Mouse (Mus musculus): ENCODE measurements around the gene Tifa. TPM values are rescaled to one million over a fixed set of nuclear protein-coding genes. Genes with fewer than 3 reads are reported as not detected.
A peak's percentile ranks its signal among the peaks of the same experiment; 100 is the strongest.

The Tifa gene
- polyA plus RNA-seq, 1 experiment from 2014 or later: 2.0 TPM

DNA sequence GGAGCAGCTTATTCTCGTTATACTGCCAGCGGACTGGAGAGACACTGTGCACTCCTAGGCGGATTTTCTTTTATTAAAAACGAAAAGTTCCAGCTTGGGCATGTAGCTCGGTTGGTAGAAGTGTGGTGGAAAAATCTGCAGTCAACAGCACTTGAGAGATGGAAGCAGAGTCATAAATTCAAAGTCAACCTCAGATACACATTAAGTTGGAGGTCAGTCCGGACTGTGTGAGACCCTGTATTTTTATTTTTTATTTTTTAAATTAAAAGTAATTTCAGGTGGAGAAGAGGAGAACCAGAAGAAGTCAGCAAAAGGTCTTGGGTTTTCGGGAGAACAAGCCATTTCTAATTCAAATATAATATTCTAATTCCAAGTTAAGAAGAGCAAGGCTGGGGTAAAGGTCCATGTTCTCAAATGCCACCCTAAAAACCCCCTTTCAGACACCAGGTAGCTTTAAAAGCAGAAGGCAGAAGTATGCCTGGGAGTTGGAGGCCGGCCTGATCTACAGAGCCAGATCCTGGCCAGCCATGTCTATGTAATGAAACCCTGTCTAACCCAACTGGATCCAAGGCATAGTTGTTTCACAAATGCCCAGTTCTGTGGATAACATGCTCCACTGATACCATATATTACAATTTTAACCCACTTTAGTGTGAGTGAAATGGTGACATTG is 48.5 kb downstream of the Tifa start:
- no peaks in the 10 kb centered on the region for H3K9me3 ChIP-seq
- H3K4me3 ChIP-seq: peak overlapping the region; percentile 96
- 34% methylated on average over 8 of the region's 8 CpGs for WGBS
- DNase-seq (ENCODE audit: low spot score): no peak
- H3K27me3 ChIP-seq (ENCODE audit: insufficient read depth, poor library complexity, severe bottlenecking): peaks cover 18% of the 10 kb centered on the region
- peak overlapping the region; percentile 96 for H3K27ac ChIP-seq
- H3K36me3 ChIP-seq: no peaks in the 10 kb centered on the region
- H3K4me1 ChIP-seq: peaks cover 17% of the 10 kb centered on the region

- DNase-seq (ENCODE audit: low spot score): no peak
- Histone ChIP-seq H3K36me3 (no peaks in the 10 kb centered on the region), H3K27me3 (ENCODE audit: insufficient read depth, poor library complexity, severe bottlenecking) (peaks cover 28% of the 10 kb centered on the region), H3K4me1 (no peaks in the 10 kb centered on the region), H3K9me3 (peaks cover 3% of the 10 kb centered on the region; the same call in 1 of the 2 replicates), H3K27ac (no peak overlapping the region), H3K4me3 (no peak overlapping the region)
- WGBS: 85% methylated on average over 8 of the region's 8 CpGs
Measured at GRCm38 (mm10) chr3:127841926-127842325, 52.3 kb downstream of the Tifa start.

DNA sequence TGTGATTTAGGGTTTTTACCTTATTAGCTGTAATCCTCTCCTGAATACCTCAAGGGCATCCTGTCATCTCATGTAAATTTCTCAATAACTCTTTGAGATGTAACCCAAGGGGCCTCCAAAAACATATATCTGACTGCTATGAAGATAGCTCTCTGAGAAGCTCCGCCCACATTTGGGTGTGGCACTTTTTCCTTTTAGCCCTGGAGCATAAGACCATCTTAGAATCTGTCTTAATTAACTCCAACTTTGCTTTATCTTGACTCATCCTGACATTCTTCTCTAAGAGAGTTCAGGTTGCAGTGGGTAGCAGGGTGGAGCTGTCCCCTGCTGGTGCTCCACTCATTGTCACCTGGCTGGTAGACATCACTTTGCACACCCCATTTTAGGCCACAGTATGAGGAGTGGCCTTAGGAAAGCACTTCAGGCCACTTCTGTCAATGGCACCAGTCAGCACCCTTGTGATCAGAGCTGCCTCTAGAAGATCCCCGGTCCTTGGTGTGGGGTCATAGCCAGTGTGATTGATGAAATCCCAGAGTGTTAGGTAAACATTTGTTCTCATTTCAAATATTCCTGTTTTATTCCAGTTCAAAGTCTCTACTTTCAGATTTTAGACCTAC is 53.8 kb downstream of the Tifa start:
- Histone ChIP-seq H3K36me3 (no peaks in the 10 kb centered on the region), H3K9me3 (peaks cover 3% of the 10 kb centered on the region; the same call in 1 of the 2 replicates), H3K27me3 (ENCODE audit: insufficient read depth, poor library complexity, severe bottlenecking) (peaks cover 28% of the 10 kb centered on the region), H3K4me3 (no peak overlapping the region), H3K27ac (no peak overlapping the region), H3K4me1 (no peaks in the 10 kb centered on the region)
- no peak for DNase-seq (ENCODE audit: low spot score)
- 69% methylated on average over 2 of the region's 2 CpGs for WGBS

DNA sequence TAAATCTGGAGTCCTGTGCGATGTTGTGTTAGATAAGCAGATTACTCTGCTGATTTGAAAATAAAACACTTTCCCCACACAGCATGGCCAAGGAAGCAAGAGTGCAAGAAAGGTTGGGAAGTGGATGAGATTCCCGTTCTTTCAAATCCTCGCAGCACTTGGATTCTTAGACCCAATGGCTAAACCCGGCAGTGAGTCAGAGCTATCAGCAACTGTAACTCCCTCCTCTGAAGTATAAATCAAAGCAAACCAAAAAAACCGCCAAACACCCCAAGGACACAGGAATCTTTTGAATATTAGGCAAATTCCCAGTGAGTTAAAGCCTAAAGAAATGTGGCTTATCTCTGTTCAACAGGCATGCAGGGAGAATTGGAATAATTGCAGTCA is 54.3 kb downstream of the Tifa start:
- no peaks in the 10 kb centered on the region for H3K4me1 ChIP-seq
- no peak overlapping the region for H3K4me3 ChIP-seq
- H3K27ac ChIP-seq: no peak overlapping the region
- H3K9me3 ChIP-seq: peaks cover 3% of the 10 kb centered on the region; the same call in 1 of the 2 replicates
- no peak for DNase-seq (ENCODE audit: low spot score)
- 65% methylated on average over 5 of the region's 5 CpGs for WGBS
- H3K27me3 ChIP-seq (ENCODE audit: insufficient read depth, poor library complexity, severe bottlenecking): peaks cover 28% of the 10 kb centered on the region
- no peaks in the 10 kb centered on the region for H3K36me3 ChIP-seq

GRCm38 (mm10) chr3:127848088-127848808 is 58.6 kb downstream of the Tifa start:
- 83% methylated on average over 11 of the region's 11 CpGs for WGBS
- DNase-seq (ENCODE audit: low spot score): no peak
- H3K4me1 ChIP-seq: no peaks in the 10 kb centered on the region
- H3K36me3 ChIP-seq: no peaks in the 10 kb centered on the region
- peaks cover 33% of the 10 kb centered on the region; the same call in 1 of the 2 replicates for H3K27me3 ChIP-seq (ENCODE audit: insufficient read depth, poor library complexity, severe bottlenecking)
- no peak overlapping the region for H3K4me3 ChIP-seq
- peaks cover 3% of the 10 kb centered on the region; the same call in 1 of the 2 replicates for H3K9me3 ChIP-seq
- no peak overlapping the region for H3K27ac ChIP-seq

DNA sequence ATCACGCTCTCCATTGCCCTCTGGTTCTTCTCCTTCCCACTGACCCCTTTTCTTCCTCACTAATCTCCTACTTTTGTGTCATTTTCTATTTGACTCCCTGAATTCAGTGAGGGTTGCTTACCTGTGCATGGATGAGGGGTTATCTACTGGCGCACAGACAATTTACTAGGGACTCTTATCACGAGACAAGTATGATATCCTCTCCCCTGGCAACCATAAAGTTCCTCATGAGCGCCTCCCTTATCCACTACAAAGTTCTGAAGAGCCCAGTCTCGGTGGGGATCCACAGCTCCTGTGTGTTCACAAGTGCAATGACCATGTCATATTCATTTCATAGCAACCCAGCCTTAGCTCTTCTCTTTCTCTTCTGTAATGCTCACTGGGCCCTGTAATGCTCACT is 60.3 kb downstream of the Tifa start:
- Histone ChIP-seq H3K4me1 (no peaks in the 10 kb centered on the region; the same call in 1 of the 2 replicates), H3K36me3 (no peaks in the 10 kb centered on the region), H3K4me3 (no peak overlapping the region), H3K27ac (no peak overlapping the region), H3K27me3 (ENCODE audit: insufficient read depth, poor library complexity, severe bottlenecking) (peaks cover 38% of the 10 kb centered on the region), H3K9me3 (peaks cover 3% of the 10 kb centered on the region; the same call in 1 of the 2 replicates)
- WGBS: 74% methylated on average over 5 of the region's 5 CpGs
- no peak for DNase-seq (ENCODE audit: low spot score)

- H3K9me3 ChIP-seq: peaks cover 3% of the 10 kb centered on the region; the same call in 1 of the 2 replicates
- H3K27me3 ChIP-seq (ENCODE audit: insufficient read depth, poor library complexity, severe bottlenecking): peaks cover 36% of the 10 kb centered on the region
- no peak overlapping the region for H3K4me3 ChIP-seq
- no peak for DNase-seq (ENCODE audit: low spot score)
- WGBS: 56% methylated on average over 9 of the region's 9 CpGs
- H3K4me1 ChIP-seq: no peaks in the 10 kb centered on the region; the same call in 1 of the 2 replicates
- H3K36me3 ChIP-seq: no peaks in the 10 kb centered on the region
- no peak overlapping the region for H3K27ac ChIP-seq
Measured at GRCm38 (mm10) chr3:127850776-127851646, 61.4 kb downstream of the Tifa start.

- Histone ChIP-seq H3K4me1 (no peaks in the 10 kb centered on the region; the same call in 1 of the 2 replicates), H3K27ac (no peak overlapping the region), H3K9me3 (no peaks in the 10 kb centered on the region), H3K27me3 (ENCODE audit: insufficient read depth, poor library complexity, severe bottlenecking) (peaks cover 41% of the 10 kb centered on the region), H3K36me3 (no peaks in the 10 kb centered on the region), H3K4me3 (no peak overlapping the region)
- 78% methylated on average over 9 of the region's 9 CpGs for WGBS
- DNase-seq (ENCODE audit: low spot score): no peak
Measured at GRCm38 (mm10) chr3:127852722-127853121, 63.1 kb downstream of the Tifa start.

- Histone ChIP-seq H3K4me3 (no peak overlapping the region), H3K27ac (no peak overlapping the region), H3K4me1 (no peaks in the 10 kb centered on the region; the same call in 1 of the 2 replicates), H3K36me3 (no peaks in the 10 kb centered on the region), H3K27me3 (ENCODE audit: insufficient read depth, poor library complexity, severe bottlenecking) (peaks cover 41% of the 10 kb centered on the region), H3K9me3 (no peaks in the 10 kb centered on the region)
- 24% methylated on average over 15 of the region's 15 CpGs for WGBS
- DNase-seq (ENCODE audit: low spot score): peak; percentile 80
Measured at GRCm38 (mm10) chr3:127853431-127854206, 64.0 kb downstream of the Tifa start.

GRCm38 (mm10) chr3:127861340-127861739 is 71.7 kb downstream of the Tifa start:
- Histone ChIP-seq H3K27ac (no peak overlapping the region), H3K36me3 (no peaks in the 10 kb centered on the region), H3K9me3 (no peaks in the 10 kb centered on the region), H3K4me1 (peaks cover 8% of the 10 kb centered on the region; the same call in 1 of the 2 replicates), H3K27me3 (ENCODE audit: insufficient read depth, poor library complexity, severe bottlenecking) (peaks cover 16% of the 10 kb centered on the region; the same call in 1 of the 2 replicates), H3K4me3 (no peak overlapping the region)
- WGBS: 89% methylated on average over 11 of the region's 11 CpGs
- DNase-seq (ENCODE audit: low spot score): no peak

DNA sequence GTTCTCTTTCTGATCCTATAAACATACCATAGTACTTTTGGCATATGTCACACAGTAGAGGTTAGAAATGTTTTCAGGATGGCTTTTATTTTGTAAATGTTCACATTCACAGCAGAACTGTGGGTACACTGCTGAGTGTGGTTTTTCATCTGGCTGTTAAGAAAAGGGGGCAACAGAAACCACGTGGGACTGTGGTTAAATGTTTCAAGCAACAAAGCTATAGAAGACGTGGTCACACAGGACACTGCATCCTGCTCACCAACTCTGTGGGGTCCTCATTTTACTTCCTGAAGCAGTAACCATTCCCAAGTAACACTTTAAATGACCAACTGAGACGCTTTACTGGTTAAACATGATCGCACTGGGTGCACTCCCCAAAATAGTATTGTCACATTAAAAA is 72.9 kb downstream of the Tifa start:
- Histone ChIP-seq H3K4me1 (peaks cover 8% of the 10 kb centered on the region; the same call in 1 of the 2 replicates), H3K27me3 (ENCODE audit: insufficient read depth, poor library complexity, severe bottlenecking) (peaks cover 11% of the 10 kb centered on the region; the same call in 1 of the 2 replicates), H3K4me3 (no peak overlapping the region), H3K36me3 (no peaks in the 10 kb centered on the region), H3K27ac (no peak overlapping the region), H3K9me3 (no peaks in the 10 kb centered on the region)
- WGBS: 74% methylated on average over 4 of the region's 4 CpGs
- no peak for DNase-seq (ENCODE audit: low spot score)
